Mouse (Mus musculus): ENCODE data around the gene Spint4. TPM values are rescaled to one million over a fixed set of nuclear protein-coding genes. Genes with fewer than 3 reads are reported as not detected.
"Not testable (repeated sequence)": the region's sequence is repeated elsewhere in the genome, so short reads cannot be mapped to it uniquely, and the experiment has no call there.

The Spint4 gene
- total RNA-seq, 2 experiments from 2014 or later, result not detected

- no peak for TF ChIP-seq CTCF (conservative IDR thresholded peaks at IDR 0.05)
- Histone ChIP-seq H3K4me3 (no peak overlapping the region), H3K27ac (no peak overlapping the region)
- no peak for DNase-seq (ENCODE audit: low spot score in 2 of 2)
Measured at GRCm38 (mm10) chr2:164701761-164702160, 3.5 kb downstream of the Spint4 start.

- Histone ChIP-seq H3K4me3 (no peak overlapping the region), H3K27ac (no peak overlapping the region)
- no peak; the same call in 1 of the 2 replicates for TF ChIP-seq CTCF (conservative IDR thresholded peaks at IDR 0.05)
- DNase-seq (ENCODE audit: low spot score in 2 of 2), result no peak
Measured at GRCm38 (mm10) chr2:164704235-164704634, 5.9 kb downstream of the Spint4 start.

- Histone ChIP-seq H3K4me3 (no peak overlapping the region), H3K27ac (no peak overlapping the region)
- no peak for TF ChIP-seq CTCF (conservative IDR thresholded peaks at IDR 0.05)
- DNase-seq (ENCODE audit: low spot score in 2 of 2), result no peak
Measured at GRCm38 (mm10) chr2:164705328-164705727, 7.0 kb downstream of the Spint4 start.

GRCm38 (mm10) chr2:164705991-164706390 lies 7.7 kb downstream of the Spint4 start:
- no peak overlapping the region for H3K4me3 ChIP-seq
- H3K27ac ChIP-seq, result no peak overlapping the region
- DNase-seq (ENCODE audit: low spot score in 2 of 2), result no peak
- no peak for TF ChIP-seq CTCF (conservative IDR thresholded peaks at IDR 0.05)

- no peak within 1 kb of the TSS for H3K27ac ChIP-seq
- DNase-seq (ENCODE audit: low spot score in 2 of 2), result no peak
- no peak for TF ChIP-seq CTCF (conservative IDR thresholded peaks at IDR 0.05)
- H3K4me3 ChIP-seq, result no peak within 1 kb of the TSS
Measured at GRCm38 (mm10) chr2:164715005-164715404, 16.7 kb downstream of the Spint4 start, which contains the start of gene Spint5. Spint5 (plus strand) TSS chr2:164715305.

GRCm38 (mm10) chr2:164716194-164716786 lies 18.0 kb downstream of the Spint4 start:
- H3K27ac ChIP-seq; H3K4me3 ChIP-seq; DNase-seq (ENCODE audit: low spot score in 2 of 2): not testable (repeated sequence)

GRCm38 (mm10) chr2:164723276-164723675 lies 25.0 kb downstream of the Spint4 start:
- no peak for DNase-seq (ENCODE audit: low spot score in 2 of 2)
- H3K4me3 ChIP-seq, result no peak overlapping the region
- H3K27ac ChIP-seq, result no peak overlapping the region
- TF ChIP-seq CTCF (conservative IDR thresholded peaks at IDR 0.05), result no peak

- TF ChIP-seq CTCF (conservative IDR thresholded peaks at IDR 0.05), result peak; percentile 98
- Histone ChIP-seq H3K27ac (no peak overlapping the region), H3K4me3 (no peak overlapping the region)
- peak; percentile 13 to 72 for DNase-seq (ENCODE audit: low spot score in 2 of 2)
Measured at GRCm38 (mm10) chr2:164725895-164726619, 27.8 kb downstream of the Spint4 start.

- Histone ChIP-seq H3K27ac (no peak overlapping the region), H3K4me3 (no peak overlapping the region)
- DNase-seq (ENCODE audit: low spot score in 2 of 2), result no peak
- TF ChIP-seq CTCF (conservative IDR thresholded peaks at IDR 0.05), result no peak
Measured at GRCm38 (mm10) chr2:164731719-164732118, 33.4 kb downstream of the Spint4 start.

GRCm38 (mm10) chr2:164733259-164733658 lies 35.0 kb downstream of the Spint4 start:
- no peak for DNase-seq (ENCODE audit: low spot score in 2 of 2)
- no peak overlapping the region for H3K27ac ChIP-seq
- H3K4me3 ChIP-seq, result no peak overlapping the region
- TF ChIP-seq CTCF (conservative IDR thresholded peaks at IDR 0.05), result no peak

- no peak for TF ChIP-seq CTCF (conservative IDR thresholded peaks at IDR 0.05)
- no peak overlapping the region for H3K4me3 ChIP-seq
- DNase-seq (ENCODE audit: low spot score in 2 of 2), result no peak
Measured at GRCm38 (mm10) chr2:164734839-164735238, 36.5 kb downstream of the Spint4 start.

GRCm38 (mm10) chr2:164735446-164735845 lies 37.1 kb downstream of the Spint4 start:
- no peak for TF ChIP-seq CTCF (conservative IDR thresholded peaks at IDR 0.05)
- Histone ChIP-seq H3K4me3 (no peak overlapping the region), H3K27ac (no peak overlapping the region)
- DNase-seq (ENCODE audit: low spot score in 2 of 2), result no peak

More at GRCm38 (mm10) chr2:164734839-164735238, 36.5 kb downstream of the Spint4 start:
- H3K27ac ChIP-seq, result no peak overlapping the region

- no peak for DNase-seq (ENCODE audit: low spot score in 2 of 2)
- Histone ChIP-seq H3K27ac (no peak overlapping the region), H3K4me3 (no peak overlapping the region)
- no peak for TF ChIP-seq CTCF (conservative IDR thresholded peaks at IDR 0.05)
Measured at GRCm38 (mm10) chr2:164737377-164738090, 39.2 kb downstream of the Spint4 start.

All from layer of hippocampus, adult 2 months (tissue).